Mouse (Mus musculus) central nervous system, embryonic 18 days (tissue): ENCODE data around the gene Eno1. TPM values are rescaled to one million over a fixed set of nuclear protein-coding genes. Genes with fewer than 3 reads are reported as not detected.

Experiments used
- polyA plus RNA-seq: library from polyadenylated mRNA; depleted of rRNA; stranded (reverse); fragments of >200 nt; gene quantifications from 2 replicates; pipeline ENCODE4 v1.2.3, GENCODE M21; 2012; rRNA removed

Gene Eno1
- 518 and 530 TPM in 2 replicates for polyA plus RNA-seq

GRCm38 (mm10) chr4:150236521-150237481 is at the start of gene Eno1:
TSS of gene Eno1 (plus strand) at chr4:150236721.

GRCm38 (mm10) chr4:150201232-150201631 is 35.3 kb upstream of the Eno1 start, which contains the start of gene Car6:
TSS of gene Car6 (minus strand) at chr4:150201332.

GRCm38 (mm10) chr4:150281018-150281761 is 44.7 kb downstream of the Eno1 start, which contains the start of gene Rere:
TSS of gene Rere (plus strand) at chr4:150281646.

Other genes with a start within 250 kb of the Eno1 start
- gene H6pd, start 227.7 kb upstream of the Eno1 start, polyA plus RNA-seq = 4.8 and 6.3 TPM in 2 replicates
- 1.2 and 1.5 TPM in 2 replicates for gene Gpr157, start 149.4 kb upstream of the Eno1 start, polyA plus RNA-seq
- 1.3 and 2.2 TPM in 2 replicates for gene Slc2a5, start 117.4 kb upstream of the Eno1 start, polyA plus RNA-seq
- not detected in 2 replicates for gene Slc2a7, start 87.7 kb upstream of the Eno1 start, polyA plus RNA-seq
- gene Car6, start 35.4 kb upstream of the Eno1 start, polyA plus RNA-seq = not detected in 2 replicates
- 32.7 and 35.4 TPM in 2 replicates for gene Rere, start 44.9 kb downstream of the Eno1 start, polyA plus RNA-seq